Mouse (Mus musculus): ENCODE data around the gene Ndufs2. TPM values are rescaled to one million over a fixed set of nuclear protein-coding genes. Genes with fewer than 3 reads are reported as not detected.
A peak's percentile ranks its signal among the peaks of the same experiment; 100 is the strongest.

Ndufs2 gene
- polyA plus RNA-seq, 1 experiment from 2014 or later = 255 TPM

DNA sequence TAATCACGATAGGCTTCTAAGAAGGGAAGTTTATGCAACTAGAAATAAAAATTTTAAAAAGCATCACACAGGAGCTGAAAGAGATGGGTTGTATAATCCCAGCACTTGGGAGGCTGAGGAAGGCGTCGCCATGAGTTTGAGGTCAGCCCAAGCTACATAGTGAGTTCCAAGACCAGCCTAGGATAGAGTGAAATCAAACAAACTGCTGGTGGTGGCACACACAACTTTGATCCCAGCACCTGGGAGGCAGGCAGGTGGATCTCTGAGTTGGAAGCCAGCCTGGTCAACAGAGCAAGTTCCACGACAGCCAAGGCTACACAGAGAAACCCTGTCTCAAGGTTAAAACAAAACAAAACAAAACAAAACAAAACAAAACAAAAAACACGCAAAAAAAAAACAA is 18.8 kb downstream of the Ndufs2 start:
- Histone ChIP-seq H3K36me3 (ENCODE audit: control insufficient read depth, insufficient read depth) (peaks cover 40% of the 10 kb centered on the region), H3K9ac (ENCODE audit: low read depth, low read length) (no peak overlapping the region), H3K4me3 (ENCODE audit: low read depth, low read length) (no peak overlapping the region), H3K27ac (ENCODE audit: low read depth, low read length) (no peak overlapping the region), H3K4me1 (replicated peaks; ENCODE audit: control insufficient read depth, insufficient read depth, low read length) (no peaks in the 10 kb centered on the region), H3K9me3 (ENCODE audit: control insufficient read depth) (no peaks in the 10 kb centered on the region), H3K27me3 (replicated peaks; ENCODE audit: control insufficient read depth, insufficient read depth, low read length) (no peaks in the 10 kb centered on the region), H3K4me2 (replicated peaks; ENCODE audit: low read depth) (no peak overlapping the region)
- WGBS = 77% methylated on average over 5 of the region's 5 CpGs
- ATAC-seq = no peak
- TF ChIP-seq CTCF (IDR thresholded peaks at IDR 0.05; ENCODE audit: low read depth) = no peak

- Histone ChIP-seq H3K27ac (ENCODE audit: low read depth, low read length) (no peak overlapping the region), H3K4me2 (replicated peaks; ENCODE audit: low read depth) (no peak overlapping the region), H3K27me3 (replicated peaks; ENCODE audit: control insufficient read depth, insufficient read depth, low read length) (no peaks in the 10 kb centered on the region), H3K9ac (ENCODE audit: low read depth, low read length) (no peak overlapping the region), H3K9me3 (ENCODE audit: control insufficient read depth) (no peaks in the 10 kb centered on the region), H3K4me1 (replicated peaks; ENCODE audit: control insufficient read depth, insufficient read depth, low read length) (no peaks in the 10 kb centered on the region), H3K4me3 (ENCODE audit: low read depth, low read length) (no peak overlapping the region), H3K36me3 (ENCODE audit: control insufficient read depth, insufficient read depth) (peaks cover 35% of the 10 kb centered on the region)
- no peak for ATAC-seq
- 73% methylated on average over 4 of the region's 4 CpGs for WGBS
- TF ChIP-seq CTCF (IDR thresholded peaks at IDR 0.05; ENCODE audit: low read depth) = no peak
Observed at GRCm38 (mm10) chr1:171231844-171232243, 19.3 kb downstream of the Ndufs2 start.

- Histone ChIP-seq H3K9me3 (ENCODE audit: control insufficient read depth) (no peaks in the 10 kb centered on the region), H3K9ac (ENCODE audit: low read depth, low read length) (no peak overlapping the region), H3K27ac (ENCODE audit: low read depth, low read length) (no peak overlapping the region), H3K4me2 (replicated peaks; ENCODE audit: low read depth) (no peak overlapping the region), H3K36me3 (ENCODE audit: control insufficient read depth, insufficient read depth) (peaks cover 18% of the 10 kb centered on the region), H3K4me3 (ENCODE audit: low read depth, low read length) (no peak overlapping the region), H3K4me1 (replicated peaks; ENCODE audit: control insufficient read depth, insufficient read depth, low read length) (no peaks in the 10 kb centered on the region), H3K27me3 (replicated peaks; ENCODE audit: control insufficient read depth, insufficient read depth, low read length) (no peaks in the 10 kb centered on the region)
- TF ChIP-seq CTCF (IDR thresholded peaks at IDR 0.05; ENCODE audit: low read depth) = no peak
- ATAC-seq = 0 out of 2 replicates have a peak, but pooled peaks have one; percentile 32
- 61% methylated on average over 3 of the region's 3 CpGs for WGBS
Observed at GRCm38 (mm10) chr1:171230215-171230614, 21.0 kb downstream of the Ndufs2 start.

DNA sequence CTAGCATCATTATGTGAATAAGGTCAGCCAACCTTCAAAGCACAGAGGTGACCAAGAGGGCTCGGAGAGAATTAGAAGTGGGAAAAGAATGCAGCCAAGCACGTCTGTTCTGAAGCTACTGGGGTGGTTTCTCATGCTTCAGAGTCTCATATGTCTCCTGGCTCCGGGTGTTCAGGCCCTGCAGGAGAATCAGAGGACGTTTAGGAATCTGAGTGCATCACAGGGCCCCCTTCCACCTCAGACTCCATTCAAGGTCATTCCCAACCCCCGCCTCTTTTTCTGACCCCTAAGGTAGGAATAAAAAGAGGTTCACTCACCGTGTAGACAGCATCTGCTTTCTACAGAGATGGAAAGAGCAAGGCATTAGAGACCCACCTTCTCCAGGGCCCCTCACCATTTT is 21.4 kb downstream of the Ndufs2 start:
- H3K4me3 ChIP-seq (ENCODE audit: low read depth, low read length) = no peak overlapping the region
- H3K4me2 ChIP-seq (replicated peaks; ENCODE audit: low read depth) = no peak overlapping the region
- WGBS = 74% methylated on average over 6 of the region's 6 CpGs
- ATAC-seq = no peak
- no peaks in the 10 kb centered on the region for H3K4me1 ChIP-seq (replicated peaks; ENCODE audit: control insufficient read depth, insufficient read depth, low read length)
- TF ChIP-seq CTCF (IDR thresholded peaks at IDR 0.05; ENCODE audit: low read depth) = no peak
- no peaks in the 10 kb centered on the region for H3K9me3 ChIP-seq (ENCODE audit: control insufficient read depth)
- H3K9ac ChIP-seq (ENCODE audit: low read depth, low read length) = no peak overlapping the region
- no peak overlapping the region for H3K27ac ChIP-seq (ENCODE audit: low read depth, low read length)
- H3K27me3 ChIP-seq (replicated peaks; ENCODE audit: control insufficient read depth, insufficient read depth, low read length) = no peaks in the 10 kb centered on the region
- peaks cover 14% of the 10 kb centered on the region for H3K36me3 ChIP-seq (ENCODE audit: control insufficient read depth, insufficient read depth)

DNA sequence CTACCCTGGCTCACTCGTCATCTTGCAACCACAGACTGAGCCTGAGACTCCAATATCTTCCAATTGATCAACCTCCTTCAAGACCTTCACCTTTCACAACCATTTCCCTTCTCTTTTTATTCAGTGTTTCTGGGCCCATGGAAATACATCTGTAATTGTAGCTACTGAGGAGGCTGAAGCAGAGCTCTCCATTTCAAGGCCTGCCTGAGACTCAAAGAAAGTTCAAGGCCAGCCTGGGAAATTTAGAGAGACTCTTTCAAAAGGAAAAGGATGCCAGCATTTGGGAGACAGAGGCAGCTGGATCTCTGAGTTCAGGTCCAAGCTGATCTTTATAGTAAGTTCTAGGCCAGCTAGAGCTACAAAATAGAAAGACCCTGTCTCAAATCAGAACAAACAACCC is 23.3 kb downstream of the Ndufs2 start:
- 93% methylated on average over 1 of the region's 1 CpGs for WGBS
- Histone ChIP-seq H3K4me3 (ENCODE audit: low read depth, low read length) (no peak overlapping the region), H3K27ac (ENCODE audit: low read depth, low read length) (no peak overlapping the region), H3K4me2 (replicated peaks; ENCODE audit: low read depth) (no peak overlapping the region), H3K9me3 (ENCODE audit: control insufficient read depth) (no peaks in the 10 kb centered on the region), H3K4me1 (replicated peaks; ENCODE audit: control insufficient read depth, insufficient read depth, low read length) (no peaks in the 10 kb centered on the region), H3K27me3 (replicated peaks; ENCODE audit: control insufficient read depth, insufficient read depth, low read length) (no peaks in the 10 kb centered on the region), H3K36me3 (ENCODE audit: control insufficient read depth, insufficient read depth) (no peaks in the 10 kb centered on the region), H3K9ac (ENCODE audit: low read depth, low read length) (no peak overlapping the region)
- ATAC-seq = no peak
- TF ChIP-seq CTCF (IDR thresholded peaks at IDR 0.05; ENCODE audit: low read depth) = no peak

- WGBS = 60% methylated on average over 4 of the region's 4 CpGs
- Histone ChIP-seq H3K4me3 (ENCODE audit: low read depth, low read length) (no peak overlapping the region), H3K9ac (ENCODE audit: low read depth, low read length) (no peak overlapping the region), H3K4me2 (replicated peaks; ENCODE audit: low read depth) (no peak overlapping the region), H3K27ac (ENCODE audit: low read depth, low read length) (no peak overlapping the region), H3K9me3 (ENCODE audit: control insufficient read depth) (no peaks in the 10 kb centered on the region), H3K36me3 (ENCODE audit: control insufficient read depth, insufficient read depth) (no peaks in the 10 kb centered on the region), H3K4me1 (replicated peaks; ENCODE audit: control insufficient read depth, insufficient read depth, low read length) (0 out of 2 replicates have a peak, but pooled peaks cover 2% of the 10 kb centered on the region), H3K27me3 (replicated peaks; ENCODE audit: control insufficient read depth, insufficient read depth, low read length) (no peaks in the 10 kb centered on the region)
- ATAC-seq = no peak
- no peak for TF ChIP-seq CTCF (IDR thresholded peaks at IDR 0.05; ENCODE audit: low read depth)
Observed at GRCm38 (mm10) chr1:171226780-171227179, 24.4 kb downstream of the Ndufs2 start.

DNA sequence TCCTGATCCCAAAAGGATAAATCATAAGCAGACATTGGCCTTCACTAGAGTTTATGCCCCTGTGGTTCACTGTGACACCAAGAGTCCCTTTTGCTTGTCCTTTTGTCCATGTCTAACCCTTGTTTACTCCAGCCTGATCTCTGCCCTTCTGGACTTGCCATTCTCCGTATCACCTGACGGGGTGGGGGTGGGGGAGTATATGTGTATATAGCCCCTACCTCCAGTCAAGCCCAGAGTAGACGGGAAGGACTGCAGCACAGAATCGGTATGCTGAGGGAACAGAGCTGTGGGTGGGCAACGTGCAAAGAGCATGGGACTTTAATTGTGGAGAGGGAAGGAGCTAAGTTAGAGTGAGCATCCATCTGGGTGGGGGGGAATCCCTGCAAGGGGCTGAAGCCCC is 26.3 kb downstream of the Ndufs2 start, which contains the start of gene Apoa2:
Gene Apoa2 (plus strand): TSS at position 198 of the 400 bp plus-strand sequence.
- Histone ChIP-seq H3K9ac (ENCODE audit: low read depth, low read length) (no peak within 1 kb of the TSS), H3K36me3 (ENCODE audit: control insufficient read depth, insufficient read depth) (peaks cover 7% of the 10 kb centered on the region), H3K27ac (ENCODE audit: low read depth, low read length) (no peak within 1 kb of the TSS), H3K9me3 (ENCODE audit: control insufficient read depth) (no peaks in the 10 kb centered on the region), H3K4me2 (replicated peaks; ENCODE audit: low read depth) (no peak within 1 kb of the TSS), H3K27me3 (replicated peaks; ENCODE audit: control insufficient read depth, insufficient read depth, low read length) (no peaks in the 10 kb centered on the region), H3K4me3 (ENCODE audit: low read depth, low read length) (no peak within 1 kb of the TSS), H3K4me1 (replicated peaks; ENCODE audit: control insufficient read depth, insufficient read depth, low read length) (peaks cover 10% of the 10 kb centered on the region)
- WGBS = 61% methylated on average over 5 of the region's 5 CpGs
- no peak for ATAC-seq
- TF ChIP-seq CTCF (IDR thresholded peaks at IDR 0.05; ENCODE audit: low read depth) = no peak
